Mouse (Mus musculus) megakaryocyte-erythroid progenitor cell, adult 5-6 weeks (primary cell): ENCODE measurements around the gene Ppp1r21. TPM values are rescaled to one million over a fixed set of nuclear protein-coding genes. Genes with fewer than 3 reads are reported as not detected.

Experiments
- ATAC-seq: replicated peaks from 2 replicates; pipeline ENCODE4 v1.8.0; 2016; ENCODE audit warnings: mild to moderate bottlenecking, inconsistent platforms; ENCODE audit not compliant: severe bottlenecking, poor library complexity, low FRiP score, low TSS enrichment
- total RNA-seq, 2 experiments: library from RNA; stranded (forward) in 1 of 2; stranded (reverse) in 1 of 2; fragments of 200-1000, 215-1000 nt in 1 of 2; fragments of >200 nt in 1 of 2; fragmentation: Nextera tagmentation in 1 of 2; gene quantifications; 2 replicates each; pipeline ENCODE4 v1.2.3; 2014 to 2017

Ppp1r21 gene
- total RNA-seq, 2 experiments from 2014 or later: 28.0 to 47.1 TPM

GRCm38 (mm10) chr17:88629381-88629759 is 99.5 kb downstream of the Ppp1r21 start:
- ATAC-seq: no peak

DNA sequence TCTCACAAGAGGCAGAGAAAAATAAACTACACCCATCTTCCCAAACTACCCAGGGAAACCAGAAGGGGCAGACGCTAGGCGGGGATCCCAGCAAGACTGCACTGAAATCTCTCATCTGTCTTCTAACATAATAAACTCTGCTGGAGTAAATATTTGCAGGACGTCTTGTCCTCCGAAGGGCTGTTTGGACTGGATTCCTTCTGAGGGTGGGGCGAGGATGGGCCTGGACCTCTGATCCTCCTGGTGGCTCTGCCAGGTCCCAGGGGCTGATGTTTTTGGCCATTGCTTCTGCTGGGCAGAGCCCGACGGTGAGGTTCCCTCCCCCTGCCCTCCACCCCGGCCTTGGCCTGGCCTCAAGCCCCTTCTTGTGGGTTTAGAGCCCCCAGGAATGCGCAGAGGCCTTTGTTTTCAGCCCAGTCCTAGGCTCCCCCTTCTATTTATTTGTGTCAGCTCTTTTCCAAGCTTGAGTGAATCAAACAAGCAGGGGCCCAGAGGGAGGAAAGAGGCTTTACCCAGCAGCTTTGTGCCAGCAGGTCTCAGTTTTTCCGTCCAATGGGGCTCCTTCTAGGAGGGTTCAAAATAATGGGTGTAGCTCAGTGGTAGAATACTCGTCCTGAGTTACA is 100.1 kb downstream of the Ppp1r21 start:
- no peak for ATAC-seq

GRCm38 (mm10) chr17:88630554-88630948 is 100.6 kb downstream of the Ppp1r21 start:
- ATAC-seq: no peak

DNA sequence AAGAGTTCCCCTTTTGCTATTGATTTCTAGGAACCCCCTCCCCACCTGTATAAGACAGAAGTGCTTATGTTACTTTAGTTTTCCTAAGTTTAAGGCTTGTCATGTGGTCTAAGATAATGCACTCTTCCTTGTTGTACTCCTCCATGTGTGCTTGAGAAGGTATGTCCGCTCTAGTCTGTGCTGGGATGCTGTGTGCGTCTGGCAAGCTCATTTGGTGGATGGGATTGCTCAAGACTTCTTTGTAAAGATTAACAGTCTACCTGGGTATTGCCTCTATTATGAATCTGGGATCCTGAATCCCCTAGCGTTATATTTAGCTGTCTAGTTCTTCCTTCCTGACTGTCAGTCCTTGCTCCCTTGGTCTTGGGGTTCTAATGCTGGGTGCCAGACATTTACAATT is 102.7 kb downstream of the Ppp1r21 start:
- no peak for ATAC-seq

DNA sequence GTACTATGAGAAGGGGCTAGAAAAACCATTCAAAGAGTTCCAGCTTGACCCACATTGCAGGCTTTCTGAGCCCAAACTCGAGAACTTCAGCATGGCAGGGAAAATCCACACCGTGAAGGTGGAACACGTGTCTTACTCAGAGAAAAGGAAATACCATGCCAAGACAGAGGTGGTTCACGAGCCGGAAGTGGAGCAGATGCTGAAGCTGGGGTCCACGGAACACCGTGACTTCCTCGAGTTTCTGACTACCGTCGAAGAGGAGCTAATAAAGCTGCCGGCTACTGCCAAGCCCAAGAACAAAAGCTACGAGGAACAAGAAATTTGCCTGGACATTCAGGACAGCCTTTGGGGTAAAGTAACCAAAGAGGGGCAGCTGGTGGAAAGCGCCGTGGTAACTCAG is 106.2 kb downstream of the Ppp1r21 start:
- ATAC-seq: no peak

- no peak for ATAC-seq
Observed at GRCm38 (mm10) chr17:88636587-88636986, 106.7 kb downstream of the Ppp1r21 start.

Other genes with a start within 250 kb of the Ppp1r21 start
- 28.1 and 28.9 TPM in 2 replicates for gene Foxn2, start 89.4 kb upstream of the Ppp1r21 start, total RNA-seq (2014; fragmentation: Nextera tagmentation)
- gene Foxn2, start 89.4 kb upstream of the Ppp1r21 start, total RNA-seq (2017): 34.3 and 40.1 TPM in 2 replicates
- gene Ston1, start 67.6 kb downstream of the Ppp1r21 start, total RNA-seq (2014; fragmentation: Nextera tagmentation): 1.2 TPM in 1 of 2 replicates, not detected in the other
- not detected in 2 replicates for gene Ston1, start 67.6 kb downstream of the Ppp1r21 start, total RNA-seq (2017)
- not detected in 2 replicates for gene Gtf2a1l, start 138.5 kb downstream of the Ppp1r21 start, total RNA-seq (2014; fragmentation: Nextera tagmentation)
- not detected in 2 replicates for gene Gtf2a1l, start 138.5 kb downstream of the Ppp1r21 start, total RNA-seq (2017)